Mouse (Mus musculus): ENCODE measurements around the gene Tnc.

Gene Tnc

DNA sequence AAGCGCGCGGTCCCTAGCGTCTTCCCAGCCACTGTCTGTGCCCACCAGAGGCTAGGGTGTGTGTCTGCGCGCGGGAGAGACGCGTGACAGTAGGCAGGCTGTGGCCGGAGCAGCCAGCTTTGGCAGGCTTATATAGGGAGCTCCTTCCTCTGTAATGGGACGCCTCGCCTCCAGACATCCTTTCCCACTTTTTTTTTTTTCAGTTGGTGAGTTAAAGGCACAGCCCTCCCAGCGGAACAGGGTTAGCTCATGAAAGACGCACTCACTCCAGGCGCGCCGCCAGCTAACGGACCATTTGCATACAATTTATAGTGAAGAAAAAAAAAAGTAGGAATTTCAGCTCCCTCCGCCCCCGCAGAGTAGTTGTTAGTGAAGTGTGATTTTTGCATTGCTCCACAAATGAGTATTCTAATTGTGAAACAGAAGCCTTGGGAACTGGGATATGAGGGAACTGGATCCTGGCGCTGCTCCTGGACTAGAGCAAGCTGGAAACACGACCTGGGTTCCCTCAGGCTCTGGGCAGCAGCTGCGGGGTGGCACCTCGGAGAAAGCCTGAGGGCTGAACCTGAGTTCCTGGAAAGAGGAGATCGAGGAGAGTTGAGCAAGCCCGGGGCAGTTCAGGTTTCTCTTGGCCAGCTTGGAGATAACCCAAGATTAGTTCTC is at the start of gene Tnc:
Tnc (minus strand) TSS at position 185 of the 663 bp plus-strand sequence.
- peak; percentile 46 for DNase-seq (ENCODE audit: extremely low spot score)

DNA sequence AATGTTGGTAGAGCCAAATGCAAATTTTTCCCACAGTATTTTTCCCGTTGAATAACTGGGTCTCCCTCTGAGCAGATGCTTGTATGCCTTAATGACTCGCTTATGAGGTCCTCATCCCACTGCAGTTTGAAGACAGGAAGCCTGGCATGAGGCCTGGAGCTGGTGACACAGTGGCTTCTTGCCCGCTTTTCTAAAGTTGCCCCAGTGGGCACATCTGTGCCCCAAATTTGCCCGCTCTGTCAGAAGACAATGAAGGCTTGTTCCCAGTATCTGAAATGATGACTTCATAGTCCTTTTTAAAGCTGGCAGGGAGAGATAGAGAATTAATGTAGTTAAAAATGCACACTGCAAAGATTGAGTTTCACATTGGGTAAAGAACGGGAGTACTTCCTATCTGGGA is 47.4 kb upstream of the Tnc start:
- no peak for DNase-seq (ENCODE audit: extremely low spot score)

DNA sequence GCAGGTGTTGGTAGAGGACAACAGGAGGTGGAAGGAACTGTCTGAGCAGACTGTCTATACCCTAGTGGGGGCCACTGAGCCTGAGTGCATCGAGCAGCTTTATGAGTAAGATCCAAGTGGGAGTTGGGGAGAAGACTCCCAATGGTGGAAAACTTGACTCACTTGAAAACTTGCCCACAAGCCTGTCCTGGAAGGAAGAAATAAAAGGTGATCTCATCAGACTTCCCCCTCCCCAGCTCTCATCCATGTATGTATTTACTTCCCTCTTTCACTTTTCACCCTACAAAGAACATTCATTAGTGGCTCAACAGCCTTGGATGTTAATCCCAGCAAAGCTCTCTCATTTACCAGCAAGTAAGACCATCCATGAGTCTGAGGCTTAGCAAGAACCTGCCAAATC is 46.0 kb upstream of the Tnc start:
- DNase-seq (ENCODE audit: extremely low spot score): no peak

DNA sequence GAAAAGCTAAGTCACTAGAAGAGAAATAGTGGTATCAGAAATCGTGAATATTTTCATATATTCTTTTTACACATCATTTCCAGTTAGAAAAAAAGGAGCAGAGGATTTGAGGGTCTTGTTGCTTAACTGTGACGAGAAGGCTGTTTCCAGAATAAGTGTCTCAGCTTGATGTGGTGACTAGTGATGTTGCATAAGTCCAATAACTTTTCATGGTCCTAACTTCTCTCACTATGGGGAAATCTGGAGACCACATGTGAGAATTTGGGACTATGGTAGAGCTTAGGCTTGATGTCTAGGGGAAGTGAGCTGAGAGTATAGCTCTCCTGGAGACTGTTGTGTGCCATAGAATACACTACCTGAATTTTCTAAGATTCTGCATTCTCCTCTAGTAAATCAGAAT is 42.6 kb upstream of the Tnc start:
- no peak for DNase-seq (ENCODE audit: extremely low spot score)

DNA sequence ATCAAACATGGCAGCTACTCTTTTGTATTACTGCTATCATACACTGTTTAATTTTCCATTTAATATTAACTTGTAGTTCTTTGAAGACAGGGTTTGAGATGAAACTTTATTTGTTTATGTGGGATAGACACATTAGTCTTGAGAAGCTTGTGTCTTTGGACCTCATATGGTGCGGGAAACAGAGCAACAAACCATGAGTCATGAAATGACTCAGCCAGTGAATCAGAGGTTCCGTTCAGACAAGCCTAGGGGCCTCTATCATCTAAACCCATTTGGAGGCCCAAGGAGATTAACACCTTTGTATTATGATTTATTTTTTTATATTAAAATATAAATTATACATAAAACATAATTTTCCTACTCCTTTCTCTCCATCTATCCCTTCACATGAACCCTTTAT is 40.9 kb upstream of the Tnc start:
- DNase-seq (ENCODE audit: extremely low spot score): no peak

DNA sequence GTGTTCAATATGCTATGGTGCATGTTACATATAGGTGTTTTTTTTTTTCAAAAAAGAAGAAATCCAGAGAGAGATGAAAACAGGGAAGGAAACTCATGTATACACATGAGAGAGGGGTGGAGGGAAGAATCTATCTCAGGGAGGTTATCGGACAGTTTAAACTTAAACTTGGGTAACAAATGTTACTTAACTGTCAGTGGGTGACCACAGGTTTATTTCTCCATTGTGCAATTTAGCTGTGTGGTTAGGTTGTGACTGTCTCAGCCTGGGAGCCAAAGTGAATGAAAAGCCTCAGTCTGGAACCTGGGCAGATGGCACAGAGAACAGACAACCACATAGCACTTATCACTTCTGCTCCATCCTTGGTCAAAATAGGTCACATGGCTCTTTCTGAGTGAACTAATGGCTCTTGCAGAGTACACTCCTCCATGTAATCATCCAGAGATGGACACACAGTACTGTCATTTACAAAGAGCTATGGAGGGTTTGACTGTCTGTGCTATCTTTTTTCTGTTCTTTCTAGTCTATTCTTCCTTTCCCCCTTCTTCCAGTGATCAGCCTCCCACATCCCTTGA is 39.3 kb upstream of the Tnc start:
- no peak for DNase-seq (ENCODE audit: extremely low spot score)

DNA sequence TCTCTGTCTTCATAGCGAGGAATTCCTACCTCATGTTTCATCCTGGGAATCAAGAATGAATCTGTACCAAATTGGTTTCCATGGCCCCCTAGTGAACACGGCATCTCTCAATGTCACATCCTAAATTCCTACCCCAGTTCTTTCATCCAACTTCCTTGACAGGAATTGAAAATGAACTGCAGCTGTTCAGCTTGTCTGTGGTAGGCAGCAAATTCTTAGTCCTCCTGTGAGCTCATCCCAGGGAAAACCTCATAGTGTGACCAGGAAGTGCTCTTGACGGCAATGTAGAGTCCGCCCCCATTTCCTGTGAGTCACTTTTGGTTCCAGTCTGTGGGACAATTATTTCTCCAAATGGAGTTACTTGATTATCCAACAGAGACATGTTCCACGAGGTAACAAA is 37.0 kb upstream of the Tnc start:
- DNase-seq (ENCODE audit: extremely low spot score): no peak

DNA sequence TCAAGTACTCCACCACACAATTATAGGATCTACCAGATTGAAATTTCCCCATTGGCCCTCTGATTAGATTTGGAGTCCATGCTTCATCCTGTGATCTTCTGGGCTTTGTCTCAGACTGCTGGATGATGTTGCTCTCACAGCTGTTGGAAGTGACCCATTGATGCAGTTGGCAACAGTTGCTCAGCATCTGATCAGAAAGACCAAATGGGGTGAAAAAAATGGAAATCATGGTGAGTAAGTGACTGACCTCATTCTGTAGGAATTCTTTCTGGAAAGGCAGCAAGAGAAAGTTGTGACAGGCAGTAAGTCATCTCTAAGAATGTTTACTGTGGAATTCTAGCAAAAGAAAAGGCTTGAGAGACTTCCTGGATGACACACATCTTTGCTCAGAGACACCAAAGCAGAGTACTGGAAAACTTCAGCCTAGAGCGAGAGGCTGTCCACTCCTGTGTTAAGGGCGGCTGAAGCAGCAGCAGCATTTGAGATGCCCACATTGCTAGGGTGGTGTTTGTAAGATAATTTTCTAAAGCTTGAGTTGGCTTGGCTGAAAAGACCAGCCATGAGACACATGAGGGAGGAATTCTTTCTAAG is 31.3 kb upstream of the Tnc start:
- no peak for DNase-seq (ENCODE audit: extremely low spot score)

DNA sequence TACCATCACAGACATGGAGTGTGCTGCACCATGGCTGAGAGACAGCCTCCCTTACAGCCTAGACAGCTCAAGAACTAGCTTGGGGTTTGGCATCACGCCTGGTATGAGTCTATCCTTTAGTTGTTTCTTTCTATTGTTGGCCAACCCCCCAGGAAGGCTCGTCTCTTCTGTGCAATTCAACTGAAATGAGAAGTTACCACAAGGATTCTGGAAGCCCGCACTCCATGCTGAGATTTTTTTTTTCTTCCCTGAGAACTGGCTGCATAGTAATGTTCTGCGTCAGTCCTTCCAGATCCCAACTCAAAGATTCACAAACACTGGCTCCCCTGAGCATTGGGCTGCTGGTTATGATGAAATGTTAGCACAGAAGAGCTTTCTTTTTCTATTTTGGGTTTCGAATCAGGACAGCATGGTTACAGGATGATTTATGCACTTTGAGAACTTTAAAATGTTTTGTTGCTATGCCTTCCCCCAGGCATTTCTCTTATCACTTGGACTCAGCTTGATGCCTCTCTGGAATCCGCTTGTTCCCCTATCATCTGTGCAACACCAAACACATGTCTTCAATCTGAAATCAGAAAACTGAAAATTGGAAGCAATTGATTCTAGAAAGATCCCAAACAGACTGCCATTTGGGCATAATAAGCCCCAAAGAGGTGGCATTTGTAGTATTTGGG is 29.7 kb upstream of the Tnc start:
- no peak for DNase-seq (ENCODE audit: extremely low spot score)

DNA sequence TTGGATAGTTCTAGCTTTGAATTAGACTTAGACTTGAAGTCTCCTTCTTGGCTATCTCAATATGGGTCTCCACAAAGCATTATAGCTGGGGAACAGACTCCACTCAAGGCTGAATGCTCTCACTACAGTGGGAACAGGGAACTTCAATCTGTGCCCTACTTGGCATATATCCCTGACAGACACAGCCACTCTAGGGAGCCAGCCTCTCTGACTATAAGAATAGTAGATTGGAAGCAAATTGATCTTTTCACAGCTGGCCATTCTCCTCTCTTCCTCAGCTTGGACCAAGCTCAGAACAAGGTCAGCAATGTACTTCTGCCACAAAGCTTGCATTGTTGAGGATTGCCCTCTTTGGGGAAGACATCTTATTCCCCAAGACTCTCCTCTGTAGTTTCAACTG is 27.9 kb upstream of the Tnc start:
- no peak for DNase-seq (ENCODE audit: extremely low spot score)

DNA sequence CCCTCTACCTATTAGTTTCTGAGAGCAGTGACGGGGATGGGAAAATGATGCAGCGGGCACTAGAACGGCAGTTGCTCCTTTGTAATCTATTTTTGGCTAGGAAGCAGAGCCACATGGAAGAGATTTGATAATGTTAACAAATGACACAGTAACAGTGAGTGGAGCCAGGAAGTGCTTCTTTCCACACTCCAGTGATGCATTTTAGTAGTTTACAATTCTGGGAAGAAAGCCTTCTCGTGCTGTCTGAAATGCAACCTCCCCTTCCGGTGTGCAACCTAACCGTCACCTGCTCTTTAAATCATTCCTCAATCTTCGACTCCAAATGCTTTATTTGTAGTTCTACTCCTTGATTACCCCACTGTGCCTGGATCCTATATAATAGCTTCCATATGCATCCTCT is 20.6 kb upstream of the Tnc start:
- DNase-seq (ENCODE audit: extremely low spot score): no peak

DNA sequence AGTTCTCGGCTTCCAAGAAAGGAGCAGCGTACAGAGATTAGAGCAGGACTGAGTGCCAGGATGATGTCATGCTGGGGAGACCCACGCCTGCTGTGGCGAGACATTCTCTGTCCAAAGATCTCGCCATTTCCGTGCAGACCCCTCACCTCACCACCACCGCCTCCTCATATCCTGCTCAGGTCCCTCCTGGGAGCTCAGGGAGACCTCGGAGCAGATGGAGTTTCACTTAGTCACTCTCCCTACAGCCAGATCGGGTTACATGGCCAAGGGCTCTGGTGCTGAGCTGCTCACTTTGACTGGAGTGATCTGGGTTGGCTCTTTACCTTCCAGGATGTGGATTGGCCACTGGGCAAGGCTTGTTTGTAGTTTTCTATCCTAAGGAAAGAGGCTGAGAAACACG is 18.5 kb upstream of the Tnc start:
- peak; percentile 35 for DNase-seq (ENCODE audit: extremely low spot score)

DNA sequence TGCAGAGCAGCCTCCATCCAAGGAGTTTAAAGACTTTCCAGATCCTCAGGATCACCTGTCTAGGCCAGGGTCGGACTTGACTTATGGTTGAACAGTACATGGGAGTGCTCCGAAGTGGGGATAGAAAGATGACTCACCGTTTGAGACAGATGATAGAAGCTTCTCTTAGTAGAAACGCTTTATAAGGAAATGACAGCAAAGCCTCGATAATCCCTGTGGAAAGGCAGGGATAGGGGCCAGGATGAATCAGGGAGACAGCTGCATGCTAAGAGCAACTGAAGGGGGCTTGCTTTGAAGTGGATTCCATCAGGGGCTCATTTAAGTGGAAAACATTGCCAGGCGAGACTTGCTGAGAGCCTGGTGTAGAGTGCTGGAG is 12.0 kb upstream of the Tnc start:
- no peak for DNase-seq (ENCODE audit: extremely low spot score)

DNA sequence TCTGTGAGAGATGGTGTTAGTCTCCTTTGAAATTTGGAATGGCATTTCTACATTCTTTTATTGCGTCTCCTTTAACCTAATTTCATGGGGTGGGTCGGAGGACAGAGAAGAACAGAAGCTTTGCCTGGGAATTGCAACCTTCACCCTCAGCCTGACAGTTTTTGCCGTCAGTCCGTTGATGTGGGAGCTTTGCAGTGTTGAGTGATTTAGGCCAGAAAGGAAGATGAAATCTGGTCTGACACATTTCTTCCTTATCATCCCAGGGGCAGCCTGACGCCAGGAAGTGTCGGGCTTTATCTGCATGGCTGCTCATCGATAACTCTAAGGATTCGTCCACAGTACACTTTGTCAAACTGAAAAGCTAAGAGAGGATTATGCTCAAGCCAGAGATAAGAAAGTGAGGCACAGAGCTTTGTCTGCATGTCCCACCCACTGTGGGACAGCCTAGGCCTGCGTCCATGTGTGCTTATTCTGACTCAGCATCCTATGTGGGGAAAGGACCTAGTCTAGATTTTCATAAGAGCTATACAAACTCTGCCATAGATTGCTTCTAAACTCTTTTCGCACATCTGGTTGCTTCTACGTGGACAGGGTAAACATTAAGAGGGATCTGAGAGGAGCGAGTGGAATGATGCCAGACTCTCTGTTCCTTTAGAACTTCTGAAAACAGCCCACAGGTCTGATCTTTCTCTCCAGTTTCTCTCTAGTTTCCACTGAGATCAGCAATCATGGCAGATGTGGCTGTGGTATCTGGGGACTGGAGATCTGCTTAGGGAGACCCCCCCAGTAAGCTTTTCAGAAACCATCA is 11.4 kb upstream of the Tnc start:
- no peak for DNase-seq (ENCODE audit: extremely low spot score)

DNA sequence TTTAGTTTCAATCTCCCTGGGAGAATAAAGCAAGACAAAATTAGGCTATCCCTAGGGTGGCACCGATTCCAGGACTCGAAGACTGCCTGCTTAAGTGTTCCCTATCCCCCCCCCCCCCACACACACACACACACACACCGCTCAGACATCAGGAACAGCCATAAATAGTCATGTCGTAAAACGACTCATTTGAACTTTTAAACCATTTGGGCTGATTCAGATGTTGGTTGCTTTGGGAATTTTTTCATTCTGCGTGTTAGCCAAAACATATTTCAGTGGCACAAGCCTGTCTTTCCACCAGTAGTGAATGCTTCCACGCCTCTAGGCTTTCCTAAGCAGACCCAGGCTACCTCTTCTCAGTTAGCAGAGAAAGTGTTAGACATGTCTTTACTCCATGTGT is 1.4 kb upstream of the Tnc start:
- no peak for DNase-seq (ENCODE audit: extremely low spot score)

DNA sequence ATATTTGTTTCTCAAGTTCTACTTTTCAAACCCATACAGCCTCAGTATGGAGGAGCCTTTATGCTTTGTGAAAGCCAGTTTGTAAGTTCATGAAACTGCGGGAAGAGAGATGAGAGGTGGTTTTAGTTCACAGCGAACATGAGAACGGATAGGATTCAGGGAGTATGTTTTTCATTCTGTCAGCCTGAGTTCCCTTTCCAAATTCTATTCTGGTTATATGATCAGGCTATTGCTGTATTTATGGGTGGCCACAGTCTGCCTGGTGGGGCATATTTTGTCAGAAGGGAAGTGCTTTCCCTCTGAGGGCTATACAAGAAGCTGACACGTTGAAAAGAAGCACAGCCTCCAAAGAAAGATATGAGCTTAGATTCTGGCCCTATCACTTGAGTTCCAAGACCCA is 2.9 kb downstream of the Tnc start:
- DNase-seq (ENCODE audit: extremely low spot score): no peak

DNA sequence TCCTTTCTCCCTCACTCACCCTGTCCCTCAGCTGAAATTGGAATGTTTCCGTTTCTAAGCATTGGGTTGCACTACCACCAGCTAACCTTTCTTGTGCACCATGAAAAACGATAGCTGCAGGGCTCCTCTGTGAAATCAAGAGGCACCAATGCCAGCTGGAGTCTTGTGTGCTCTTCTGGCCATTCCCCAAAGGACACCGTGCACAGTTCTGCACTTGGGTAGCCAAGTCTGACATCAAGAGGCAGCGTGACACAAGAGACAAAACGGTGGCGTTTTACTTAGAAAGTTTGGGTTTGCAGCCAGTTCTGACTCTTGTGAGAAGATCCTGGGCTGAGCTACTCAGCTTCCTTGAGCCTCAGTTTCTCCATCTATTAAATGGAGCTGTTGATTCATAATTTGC is 3.4 kb downstream of the Tnc start:
- no peak for DNase-seq (ENCODE audit: extremely low spot score)

DNA sequence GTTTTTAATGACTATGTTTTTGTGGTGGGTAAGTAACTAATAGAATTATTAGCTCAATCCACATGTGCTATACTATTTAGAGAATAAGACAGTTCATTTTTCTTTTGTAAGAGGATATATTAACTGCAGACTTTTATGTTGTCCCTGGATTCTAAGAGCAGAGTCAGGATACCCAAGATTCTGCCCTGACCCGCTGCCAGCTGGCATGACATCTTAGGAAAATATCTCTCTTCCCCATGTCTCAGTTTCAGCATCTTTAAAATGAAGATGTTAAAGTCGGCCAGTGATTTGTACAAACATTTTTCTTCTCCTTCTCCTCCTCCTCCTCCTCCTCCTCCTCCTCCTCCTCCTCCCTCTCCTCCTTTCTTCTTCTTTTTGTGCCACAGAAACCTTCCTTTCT is 7.7 kb downstream of the Tnc start:
- no peak for DNase-seq (ENCODE audit: extremely low spot score)

DNA sequence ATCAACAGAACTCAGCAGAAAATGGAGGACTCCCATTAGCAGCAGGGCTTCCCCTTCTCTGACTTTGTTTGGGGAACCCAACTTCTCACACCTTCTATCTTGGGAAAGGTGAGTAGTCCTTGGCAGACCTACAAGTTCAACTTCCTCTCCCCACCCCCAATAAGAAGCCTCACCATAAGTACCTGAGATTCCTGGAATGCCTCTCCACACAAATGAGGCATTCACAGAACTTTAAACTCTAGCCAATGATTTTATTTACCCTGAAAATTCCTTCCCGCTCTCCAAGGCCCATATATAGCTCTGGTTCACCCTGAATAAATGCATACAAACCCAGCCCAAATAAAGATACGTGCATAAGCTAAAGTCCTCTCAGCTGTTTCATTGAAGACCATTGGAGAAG is 9.3 kb downstream of the Tnc start:
- DNase-seq (ENCODE audit: extremely low spot score): no peak

DNA sequence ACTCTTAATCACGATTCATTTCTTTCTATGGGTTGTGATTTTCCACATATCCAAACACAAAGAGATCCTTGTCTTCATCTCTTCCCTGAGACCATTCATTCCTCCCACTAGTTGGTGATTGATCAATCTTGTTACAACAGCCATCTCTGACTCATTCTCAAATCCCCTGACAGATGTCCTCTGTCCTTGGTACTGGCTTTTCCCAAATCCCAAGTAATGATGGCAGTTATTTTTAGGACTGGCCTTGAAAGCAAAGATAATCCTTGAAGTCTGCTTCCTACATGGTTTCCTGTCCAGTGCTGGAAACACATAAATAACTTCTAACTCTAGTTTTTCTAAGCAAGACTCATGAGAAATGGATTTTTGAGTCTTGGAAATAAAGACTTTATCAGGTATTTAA is 12.1 kb downstream of the Tnc start:
- DNase-seq (ENCODE audit: extremely low spot score): no peak

DNA sequence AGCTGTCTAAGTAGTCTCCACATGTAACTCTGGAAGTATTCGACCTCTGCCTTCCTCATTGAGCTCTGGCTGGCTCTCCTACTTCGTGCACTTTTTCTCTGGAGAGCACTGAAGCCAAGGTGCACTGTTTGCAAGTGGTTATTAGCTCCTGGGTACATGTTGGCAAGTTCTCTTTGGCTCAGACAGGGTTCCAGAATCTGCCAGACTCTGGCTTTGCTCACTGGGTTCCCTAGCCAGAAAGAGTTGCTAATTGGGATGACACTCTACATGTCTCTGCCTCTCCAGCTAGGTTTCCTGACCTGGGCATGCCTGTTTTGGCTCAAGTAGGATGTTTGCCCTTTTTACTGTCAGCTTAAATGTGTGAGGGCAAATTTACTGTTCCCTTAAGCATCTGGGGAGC is 13.6 kb downstream of the Tnc start:
- DNase-seq (ENCODE audit: extremely low spot score): no peak

DNA sequence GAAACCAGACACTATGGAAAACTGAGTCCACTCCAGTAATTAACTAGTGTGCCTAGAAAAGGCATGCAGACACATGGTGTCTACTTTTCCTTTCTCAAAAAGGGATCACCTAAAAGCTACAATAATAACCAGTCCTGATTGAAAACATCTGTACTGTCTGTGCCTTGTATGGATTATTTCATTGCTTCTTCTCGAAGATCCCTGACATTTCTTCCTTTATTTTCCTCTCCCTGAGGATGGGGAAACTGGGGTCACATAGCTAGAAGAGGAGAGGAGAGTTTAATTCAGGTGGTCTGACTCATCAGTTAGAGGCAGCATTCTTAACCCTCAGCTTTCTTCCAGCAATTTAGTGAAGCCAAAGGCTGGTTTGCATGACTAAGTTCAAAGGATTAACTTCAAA is 17.3 kb downstream of the Tnc start:
- no peak for DNase-seq (ENCODE audit: extremely low spot score)

Measured in embryo, embryonic 9.5 days (tissue).